In the genomic region with DNA sequence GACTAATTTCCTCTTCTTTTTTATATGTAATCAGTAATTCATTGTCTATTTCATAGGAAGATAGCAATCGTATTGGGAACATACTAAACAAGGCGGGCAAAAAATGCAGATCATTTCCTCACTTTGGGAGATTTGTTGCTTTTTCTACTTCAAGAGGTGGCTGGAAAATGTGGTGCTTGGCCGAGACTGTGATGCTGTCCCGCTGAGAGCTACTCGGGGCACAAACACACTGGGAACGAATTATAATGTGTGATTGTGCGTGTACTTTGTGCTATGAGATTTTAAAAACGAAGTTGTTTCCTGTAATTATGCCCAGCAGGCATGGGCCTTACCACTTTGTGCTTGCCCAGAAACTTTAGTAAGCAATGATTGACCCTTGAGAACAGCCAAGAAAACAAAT, we compare ENCODE assay signal across 22 mouse cellular contexts. TPM values are rescaled to one million over a fixed set of nuclear protein-coding genes. Genes with fewer than 3 reads are reported as not detected.
"Had no signal": no experiment of that assay in that cellular context is flagged by ENCODE, and none has a peak within 500 bp of the region (broad histone marks: within the 10 kb centered on the region; RNA-seq: fewer than 3 reads in every experiment).

No protein-coding gene starts in this region.

- H3K9me3 ChIP-seq: limb, embryonic 10.5 days; liver, embryonic 15.5 days; neural tube, embryonic 15.5 days had no signal

- DNase-seq: kidney, adult 2 months; kidney, postnatal 25 days; layer of hippocampus, adult 9-11 months; lung, adult 2 months; lung, postnatal 36 days; right cerebral cortex, adult 18-20 months; right cerebral cortex, postnatal 25 days; thymus, postnatal 14 days had no signal

- H3K4me3 ChIP-seq: limb, embryonic 10.5 days; liver, embryonic 15.5 days; midbrain, embryonic 13.5 days; myocyte; neural tube, embryonic 15.5 days had no signal

- H3K9ac ChIP-seq: liver, embryonic 15.5 days; midbrain, embryonic 13.5 days; neural tube, embryonic 15.5 days had no signal

- H3K27ac ChIP-seq: limb, embryonic 10.5 days; liver, embryonic 15.5 days; midbrain, embryonic 13.5 days; neural tube, embryonic 15.5 days had no signal

- H3K36me3 ChIP-seq: limb, embryonic 10.5 days; liver, embryonic 15.5 days; midbrain, embryonic 13.5 days; neural tube, embryonic 15.5 days had no signal

- ATAC-seq: lung, postnatal 0 days; midbrain, embryonic 13.5 days had no signal

- H3K27me3 ChIP-seq: liver, embryonic 15.5 days; midbrain, embryonic 13.5 days; neural tube, embryonic 15.5 days had no signal

- H3K4me1 ChIP-seq: limb, embryonic 10.5 days; liver, embryonic 15.5 days; midbrain, embryonic 13.5 days; neural tube, embryonic 15.5 days had no signal

- H3K4me2 ChIP-seq: liver, embryonic 11.5 days; liver, embryonic 15.5 days; midbrain, embryonic 13.5 days; neural tube, embryonic 15.5 days had no signal

RNA-seq across cellular contexts. Expression of a gene that starts 29.0 kb away (rescaled TPM):
- polyA plus RNA-seq: kidney, adult 2 months; kidney, embryonic 16.5 days; limb, embryonic 10.5 days; limb, embryonic 14.5 days; liver, embryonic 11.5 days; liver, embryonic 15.5 days; lung, adult 2 months; lung, postnatal 0 days; midbrain, postnatal 0 days; myocyte; neural tube, embryonic 11.5 days; small intestine, adult 2 months; stomach, embryonic 16.5 days; urinary bladder, adult 2 months had no signal
